Mouse (Mus musculus) limb, embryonic 12.5 days (tissue): ENCODE measurements at regions not wholly inside any gene's neighbourhood (a gene's known extent, or its start where the extent isn't known, plus 50 kb on each side); places are given as distances from the start of the nearest gene placed in this dataset. TPM values are rescaled to one million over a fixed set of nuclear protein-coding genes. Genes with fewer than 3 reads are reported as not detected.

ENCODE experiments used
- ATAC-seq: fragments of 200-750 bp; cut with Nextera tagmentation; 2 replicates; pipeline ENCODE4 v1.8.0; 2017; ENCODE audit warnings: low read depth, moderate TSS enrichment; ENCODE audit not compliant: insufficient number of reproducible peaks, insufficient read depth, low FRiP score, low TSS enrichment
- H3K27ac ChIP-seq: fragments of 300-500 bp; sonication (generic); 2 replicates; pipeline ENCODE4 v1.5.1; 2016; ENCODE audit warnings: mild to moderate bottlenecking, moderate library complexity
- H3K27me3 ChIP-seq: fragments of 300-500 bp; sonication (generic); 2 replicates; pipeline ENCODE4 v1.6.1; 2016; ENCODE audit warnings: mild to moderate bottlenecking, moderate library complexity
- H3K36me3 ChIP-seq: fragments of 300-500 bp; sonication (generic); 2 replicates; pipeline ENCODE4 v1.6.1; 2016; ENCODE audit warnings: mild to moderate bottlenecking, moderate library complexity
- H3K4me1 ChIP-seq: fragments of 300-500 bp; sonication (generic); replicated peaks from 2 replicates; pipeline ENCODE4 v1.6.1; 2016
- H3K4me2 ChIP-seq: fragments of 300-500 bp; sonication (generic); 2 replicates; pipeline ENCODE4 v1.6.1; 2016; ENCODE audit warnings: mild to moderate bottlenecking, moderate library complexity
- H3K4me3 ChIP-seq: fragments of 300-500 bp; sonication (generic); replicated peaks from 2 replicates; pipeline ENCODE4 v1.5.1; 2016; ENCODE audit warnings: mild to moderate bottlenecking
- H3K9ac ChIP-seq: fragments of 300-500 bp; sonication (generic); replicated peaks from 2 replicates; pipeline ENCODE4 v1.6.1; 2016; ENCODE audit warnings: mild to moderate bottlenecking, moderate library complexity
- H3K9me3 ChIP-seq: fragments of 300-500 bp; sonication (generic); 2 replicates; pipeline ENCODE4 v1.6.1; 2016; ENCODE audit warnings: mild to moderate bottlenecking, moderate library complexity
- WGBS: fragments of 180-500 bp; shearing (Covaris S2); methylation state at CpG from one replicate; pipeline ENCODE4 v1.1.7; 2016; 5-methylcytosine and 5-hydroxymethylcytosine counted together
- microRNA-seq: library from miRNA; unstranded; fragments of <30 nt; microRNA quantifications from one replicate; pipeline ENCODE4, GENCODE M21; 2017

DNA sequence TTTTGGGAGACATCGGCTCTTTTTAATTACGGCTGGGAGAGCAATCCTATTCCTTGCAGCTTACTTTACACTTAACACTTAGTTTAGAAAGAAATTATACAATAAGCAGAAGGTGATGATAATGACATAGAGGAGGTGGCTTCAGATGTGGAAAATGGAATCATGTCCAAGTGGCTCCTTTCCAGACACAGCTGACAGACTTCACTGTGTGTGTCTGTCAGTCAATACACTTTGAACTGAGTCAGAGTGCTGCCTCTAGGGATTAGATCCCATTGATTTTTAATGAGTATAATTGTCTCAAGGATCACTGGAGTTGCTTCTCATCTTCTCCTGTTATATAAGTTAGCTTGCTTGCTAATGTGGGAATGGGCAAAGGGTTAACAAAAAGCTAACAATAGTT, 882.7 kb downstream of the Ntrk3 start:
- WGBS, result 78% methylated on average over 2 of the region's 2 CpGs
- H3K9ac ChIP-seq, result no peak overlapping the region
- H3K27ac ChIP-seq, result no peak overlapping the region
- H3K4me2 ChIP-seq, result no peak overlapping the region
- no peaks in the 10 kb centered on the region for H3K4me1 ChIP-seq
- H3K27me3 ChIP-seq, result no peaks in the 10 kb centered on the region
- no peak for ATAC-seq
- no peaks in the 10 kb centered on the region for H3K9me3 ChIP-seq
- H3K36me3 ChIP-seq, result no peaks in the 10 kb centered on the region
- no peak overlapping the region for H3K4me3 ChIP-seq

- no peak overlapping the region for H3K27ac ChIP-seq
- WGBS, result 84% methylated on average over 6 of the region's 6 CpGs
- H3K4me3 ChIP-seq, result no peak overlapping the region
- H3K4me2 ChIP-seq, result no peak overlapping the region
- no peaks in the 10 kb centered on the region for H3K27me3 ChIP-seq
- no peak for ATAC-seq
- no peaks in the 10 kb centered on the region for H3K36me3 ChIP-seq
- no peaks in the 10 kb centered on the region for H3K4me1 ChIP-seq
- no peaks in the 10 kb centered on the region for H3K9me3 ChIP-seq
- H3K9ac ChIP-seq, result no peak overlapping the region
Measured at GRCm38 (mm10) chr7:77824261-77824959, 913.4 kb downstream of the Ntrk3 start.

- Histone ChIP-seq H3K36me3 (no peaks in the 10 kb centered on the region), H3K27ac (no peak overlapping the region), H3K27me3 (no peaks in the 10 kb centered on the region), H3K4me1 (no peaks in the 10 kb centered on the region), H3K4me2 (no peak overlapping the region), H3K4me3 (no peak overlapping the region), H3K9ac (no peak overlapping the region), H3K9me3 (no peaks in the 10 kb centered on the region)
- no peak for ATAC-seq
- 2% methylated on average over 2 of the region's 2 CpGs for WGBS
Measured at GRCm38 (mm10) chr7:77812052-77812903, 925.5 kb downstream of the Ntrk3 start.

DNA sequence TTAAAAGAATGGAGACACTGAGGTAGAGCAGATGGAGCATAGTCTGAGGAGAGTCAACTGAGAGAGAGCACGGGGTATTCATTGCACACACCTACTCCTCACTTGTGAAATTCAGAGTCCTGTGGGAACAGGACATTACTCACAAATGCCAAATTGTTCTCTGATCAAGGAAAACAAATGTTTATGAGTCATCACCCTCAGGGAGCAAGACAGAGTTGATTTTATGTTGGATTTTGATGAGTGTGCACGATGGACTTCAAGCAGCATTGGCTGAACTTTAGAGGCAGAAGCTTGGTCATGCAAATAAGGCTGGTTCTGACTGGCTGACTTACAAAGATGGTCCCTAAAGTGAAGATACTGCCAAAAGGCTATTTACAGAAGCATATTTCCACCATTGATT, 951.0 kb downstream of the Ntrk3 start:
- WGBS, result 75% methylated on average over 2 of the region's 2 CpGs
- H3K4me1 ChIP-seq, result no peaks in the 10 kb centered on the region
- ATAC-seq, result no peak

GRCm38 (mm10) chr7:77771711-77772449, 965.9 kb downstream of the Ntrk3 start:
- no peaks in the 10 kb centered on the region for H3K9me3 ChIP-seq
- ATAC-seq, result no peak

More for the DNA sequence above, 951.0 kb downstream of the Ntrk3 start:
- Histone ChIP-seq H3K27ac (no peak overlapping the region), H3K9ac (no peak overlapping the region), H3K36me3 (no peaks in the 10 kb centered on the region), H3K9me3 (no peaks in the 10 kb centered on the region), H3K4me2 (no peak overlapping the region), H3K4me3 (no peak overlapping the region), H3K27me3 (no peaks in the 10 kb centered on the region)

DNA sequence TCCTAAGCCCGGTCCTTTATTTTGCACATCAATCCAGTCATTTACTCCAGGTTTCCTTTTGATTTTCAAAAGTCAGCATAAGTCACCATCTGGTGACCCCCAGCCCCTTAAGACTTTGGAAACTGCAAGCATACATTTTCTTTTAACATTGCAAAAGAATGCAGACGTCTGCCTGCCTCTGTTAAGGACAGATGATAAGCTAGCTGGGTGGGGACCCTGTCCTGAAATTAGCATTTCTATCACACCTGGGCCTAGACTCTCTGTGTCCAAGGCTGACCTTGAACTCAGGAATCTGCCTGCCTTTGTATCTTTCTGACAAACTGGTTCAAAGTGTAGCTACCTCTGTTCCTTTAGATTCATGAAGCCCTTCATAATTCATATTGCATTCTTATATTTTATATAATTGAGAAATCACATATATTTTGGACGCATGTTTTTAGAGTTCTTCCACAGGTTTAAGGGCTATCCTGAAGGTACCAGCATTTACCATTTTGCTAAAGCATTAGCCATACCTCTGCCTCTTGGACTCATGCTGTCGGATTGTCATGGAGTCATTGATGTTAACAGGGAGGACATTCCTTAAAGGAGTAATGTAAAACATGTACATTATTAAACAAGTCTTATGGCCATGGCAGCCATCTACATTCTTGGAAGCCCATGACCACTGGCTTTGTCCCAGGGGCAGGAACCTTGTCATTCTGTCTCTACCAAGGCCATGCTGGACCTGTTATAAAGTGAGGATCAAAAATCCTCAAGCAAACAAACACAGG, 998.6 kb downstream of the Ntrk3 start:
- Histone ChIP-seq H3K36me3 (no peaks in the 10 kb centered on the region), H3K27ac (no peak overlapping the region), H3K4me1 (no peaks in the 10 kb centered on the region), H3K9me3 (no peaks in the 10 kb centered on the region), H3K9ac (no peak overlapping the region), H3K4me2 (no peak overlapping the region), H3K27me3 (no peaks in the 10 kb centered on the region), H3K4me3 (no peak overlapping the region)
- WGBS, result 68% methylated on average over 4 of the region's 4 CpGs
- ATAC-seq, result no peak

More at GRCm38 (mm10) chr7:77771711-77772449, 965.9 kb downstream of the Ntrk3 start:
- no peaks in the 10 kb centered on the region for H3K36me3 ChIP-seq
- 67% methylated on average over 11 of the region's 11 CpGs for WGBS
- H3K4me1 ChIP-seq, result no peaks in the 10 kb centered on the region
- H3K27me3 ChIP-seq, result no peaks in the 10 kb centered on the region
- no peak overlapping the region for H3K9ac ChIP-seq
- H3K4me2 ChIP-seq, result no peak overlapping the region
- no peak overlapping the region for H3K27ac ChIP-seq
- H3K4me3 ChIP-seq, result no peak overlapping the region

Small RNA genes in the stretch of these regions (microRNA-seq; reads per million reads assigned to microRNA genes)
- not detected for gene Gm44358
